Mouse (Mus musculus) heart, embryonic 14.5 days (tissue): Measurements from ENCODE around the gene Fggy. TPM values are rescaled to one million over a fixed set of nuclear protein-coding genes. Genes with fewer than 3 reads are reported as not detected.

ENCODE experiments used
- ATAC-seq: fragments of 200-750 bp; cut with Nextera tagmentation; 2 replicates; pipeline ENCODE4 v1.8.0; 2017; ENCODE audit warnings: low read depth, moderate TSS enrichment; ENCODE audit not compliant: insufficient number of reproducible peaks, insufficient read depth, low FRiP score
- H3K27ac ChIP-seq, 2 experiments: fragments of 200-500 bp in 1 of 2; fragments of 300-500 bp in 1 of 2; sonication (generic) in 1 of 2; replicated peaks in 1 of 2; 2 replicates each; pipeline ENCODE4 v1.5.1; 2012 to 2014; ENCODE audit warnings: low read depth in 2 of 2, low read length in 2 of 2, control low read depth in 1 of 2, mild to moderate bottlenecking in 1 of 2, mixed read lengths in 1 of 2; ENCODE audit not compliant: control insufficient read depth in 1 of 2, insufficient read depth in 1 of 2
- H3K27me3 ChIP-seq: fragments of 300-500 bp; sonication (generic); 2 replicates; pipeline ENCODE4 v1.6.1; 2014; ENCODE audit warnings: mild to moderate bottlenecking, low read length, control low read depth; ENCODE audit not compliant: control insufficient read depth, insufficient read depth
- H3K36me3 ChIP-seq: fragments of 300-500 bp; sonication (generic); 2 replicates; pipeline ENCODE4 v1.6.1; 2014; ENCODE audit warnings: mild to moderate bottlenecking, control low read depth, low read length, mixed read lengths; ENCODE audit not compliant: control insufficient read depth, insufficient read depth
- H3K4me1 ChIP-seq, 2 experiments: fragments of 200-500 bp in 1 of 2; fragments of 300-500 bp in 1 of 2; sonication (generic) in 1 of 2; 2 replicates each; pipeline ENCODE4 v1.6.1; 2012 to 2014; ENCODE audit warnings: low read length in 2 of 2, control low read depth in 1 of 2, mixed read lengths in 1 of 2; ENCODE audit not compliant: control insufficient read depth in 2 of 2, insufficient read depth in 2 of 2
- H3K4me2 ChIP-seq: fragments of 300-500 bp; sonication (generic); 2 replicates; pipeline ENCODE4 v1.6.1; 2014; ENCODE audit warnings: mild to moderate bottlenecking, low read length
- H3K4me3 ChIP-seq, 2 experiments: fragments of 200-500 bp in 1 of 2; fragments of 300-500 bp in 1 of 2; sonication (generic) in 1 of 2; 2 replicates each; pipeline ENCODE4 v1.5.1; 2012 to 2014; ENCODE audit warnings: low read length in 2 of 2, mild to moderate bottlenecking in 2 of 2, control low read depth in 1 of 2, low read depth in 1 of 2, moderate library complexity in 1 of 2; ENCODE audit not compliant: control insufficient read depth in 1 of 2, insufficient read depth in 1 of 2
- H3K9ac ChIP-seq: fragments of 300-500 bp; sonication (generic); 2 replicates; pipeline ENCODE4 v1.6.1; 2014; ENCODE audit warnings: mild to moderate bottlenecking, low read length
- H3K9me3 ChIP-seq: fragments of 300-500 bp; sonication (generic); 2 replicates; pipeline ENCODE4 v1.6.1; 2016; ENCODE audit warnings: low read length, control low read depth; ENCODE audit not compliant: control insufficient read depth
- whole genome bisulfite sequencing: fragments of 180-500 bp; shearing (Covaris S2); extraction: QIAGEN DNeasy Blood & Tissue Kit; methylation state at CpG from one replicate; pipeline ENCODE4 v1.1.7; 2014; 5-methylcytosine and 5-hydroxymethylcytosine counted together
- polyA plus RNA-seq: library from polyadenylated mRNA; unstranded; fragments of >200 nt; fragmentation: Nextera tagmentation; extraction: Ambion mirVana; gene quantifications from 2 replicates; pipeline ENCODE4 v1.2.1, GENCODE M21; 2014

Fggy gene
- polyA plus RNA-seq, 1 experiment from 2014 or later = 4.4 TPM

GRCm38 (mm10) chr4:95828164-95828563, 270.9 kb downstream of the Fggy start:
- Histone ChIP-seq H3K27ac (no peak overlapping the region), H3K4me1 (no peaks in the 10 kb centered on the region), H3K36me3 (no peaks in the 10 kb centered on the region), H3K4me2 (no peak overlapping the region), H3K9me3 (no peaks in the 10 kb centered on the region), H3K27me3 (no peaks in the 10 kb centered on the region), H3K4me3 (no peak overlapping the region), H3K9ac (no peak overlapping the region)
- ATAC-seq = no peak
- 86% methylated on average over 4 of the region's 4 CpGs for WGBS

GRCm38 (mm10) chr4:95830320-95830719, 273.0 kb downstream of the Fggy start:
- 84% methylated on average over 2 of the region's 2 CpGs for WGBS
- no peak overlapping the region for H3K27ac ChIP-seq
- H3K4me3 ChIP-seq = no peak overlapping the region

DNA sequence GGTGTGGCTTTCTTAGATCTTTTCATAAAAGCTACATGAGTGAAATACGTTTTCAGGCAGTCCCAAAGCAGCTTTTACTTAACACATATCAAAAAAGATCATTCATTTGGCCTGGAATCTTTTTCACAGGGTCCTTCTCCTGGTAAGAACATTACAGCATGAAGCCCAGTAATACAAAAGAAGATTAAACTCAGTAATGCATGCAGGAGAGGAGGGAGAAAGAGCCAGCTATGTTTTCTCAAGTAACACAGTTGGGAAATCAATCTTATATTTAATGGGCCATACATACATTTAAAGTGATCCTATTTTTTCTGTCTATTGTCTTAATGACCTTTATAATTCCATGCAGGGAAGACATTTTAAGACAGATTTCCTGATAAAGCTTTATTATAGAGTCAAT, 282.6 kb downstream of the Fggy start:
- Histone ChIP-seq H3K9ac (no peak overlapping the region), H3K9me3 (no peaks in the 10 kb centered on the region), H3K4me1 (no peaks in the 10 kb centered on the region), H3K27me3 (no peaks in the 10 kb centered on the region), H3K4me2 (no peak overlapping the region), H3K4me3 (no peak overlapping the region), H3K27ac (no peak overlapping the region), H3K36me3 (no peaks in the 10 kb centered on the region)
- WGBS = 79% methylated on average over 1 of the region's 1 CpGs
- ATAC-seq = no peak

More at GRCm38 (mm10) chr4:95830320-95830719, 273.0 kb downstream of the Fggy start:
- Histone ChIP-seq H3K9me3 (no peaks in the 10 kb centered on the region), H3K4me2 (no peak overlapping the region), H3K4me1 (no peaks in the 10 kb centered on the region), H3K27me3 (no peaks in the 10 kb centered on the region), H3K9ac (no peak overlapping the region), H3K36me3 (no peaks in the 10 kb centered on the region)
- ATAC-seq = no peak

- ATAC-seq = no peak
- Histone ChIP-seq H3K9ac (no peak overlapping the region), H3K4me2 (no peak overlapping the region), H3K27me3 (no peaks in the 10 kb centered on the region), H3K9me3 (no peaks in the 10 kb centered on the region), H3K36me3 (no peaks in the 10 kb centered on the region), H3K27ac (no peak overlapping the region), H3K4me1 (peaks cover 1 to 2% of the 10 kb centered on the region in 2 experiments; a peak in 2 of 4 replicates), H3K4me3 (no peak overlapping the region)
- WGBS = 79% methylated on average over 6 of the region's 6 CpGs
Measured at GRCm38 (mm10) chr4:95840389-95841053, 283.2 kb downstream of the Fggy start.

DNA sequence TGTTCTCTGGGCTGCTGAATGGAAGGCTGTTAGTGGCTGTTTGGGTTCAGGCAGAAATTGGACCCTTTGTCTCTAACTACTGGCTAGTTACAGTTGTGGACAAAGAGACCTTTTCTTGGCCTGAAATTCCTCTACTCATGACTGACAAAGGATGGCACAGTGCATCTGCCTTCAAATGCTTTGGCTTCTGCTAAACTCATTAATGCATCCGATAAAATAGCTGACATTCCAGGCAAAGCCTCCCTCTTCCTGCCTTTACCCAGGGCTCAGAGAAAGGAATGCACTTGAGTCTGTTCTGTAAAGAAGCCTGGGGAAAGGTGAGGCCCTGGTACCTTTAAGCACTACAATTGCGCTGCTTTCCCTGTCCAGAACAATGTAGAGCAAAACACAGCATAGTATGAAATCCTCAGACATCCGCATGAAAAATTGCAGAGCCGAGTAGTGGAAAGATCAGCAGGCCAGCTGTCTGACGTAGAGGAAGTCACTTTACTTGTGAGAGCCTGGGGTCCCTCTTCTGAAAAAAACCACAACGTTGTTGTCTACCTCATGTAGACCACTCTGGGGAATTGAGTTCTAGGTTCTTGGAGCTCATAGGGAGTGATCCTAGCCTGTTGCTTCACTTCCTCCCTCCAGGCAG, 288.8 kb downstream of the Fggy start:
- Histone ChIP-seq H3K9ac (no peak overlapping the region), H3K4me1 (peaks cover 7 to 12% of the 10 kb centered on the region in 2 experiments; a peak in 3 of 4 replicates), H3K4me2 (no peak overlapping the region), H3K27ac (peak overlapping the region; percentile 0 to 25; a peak in 2 of 4 replicates), H3K27me3 (no peaks in the 10 kb centered on the region), H3K36me3 (no peaks in the 10 kb centered on the region), H3K9me3 (no peaks in the 10 kb centered on the region), H3K4me3 (no peak overlapping the region)
- no peak for ATAC-seq
- 18% methylated on average over 6 of the region's 6 CpGs for WGBS

GRCm38 (mm10) chr4:95847219-95847618, 289.9 kb downstream of the Fggy start:
- H3K4me3 ChIP-seq = no peak overlapping the region
- no peak overlapping the region for H3K9ac ChIP-seq
- no peaks in the 10 kb centered on the region for H3K36me3 ChIP-seq
- H3K4me1 ChIP-seq = peaks cover 7 to 12% of the 10 kb centered on the region in 2 experiments; a peak in 3 of 4 replicates
- H3K27ac ChIP-seq = no peak overlapping the region
- no peaks in the 10 kb centered on the region for H3K27me3 ChIP-seq
- no peaks in the 10 kb centered on the region for H3K9me3 ChIP-seq
- ATAC-seq = no peak
- no peak overlapping the region for H3K4me2 ChIP-seq

GRCm38 (mm10) chr4:95847664-95848063, 290.4 kb downstream of the Fggy start:
- Histone ChIP-seq H3K9ac (no peak overlapping the region), H3K27me3 (no peaks in the 10 kb centered on the region), H3K36me3 (no peaks in the 10 kb centered on the region), H3K4me3 (no peak overlapping the region), H3K4me2 (no peak overlapping the region), H3K27ac (no peak overlapping the region), H3K4me1 (peaks cover 7 to 12% of the 10 kb centered on the region in 2 experiments; a peak in 3 of 4 replicates), H3K9me3 (no peaks in the 10 kb centered on the region)
- ATAC-seq = no peak
- WGBS = 79% methylated on average over 3 of the region's 3 CpGs
